8 mouse cellular contexts compared by ENCODE assay signal in genomic region chr11:117060706-117061337, GRCm38 (mm10). TPM values are rescaled to one million over a fixed set of nuclear protein-coding genes. Genes with fewer than 3 reads are reported as not detected.
A peak's percentile ranks its signal among the peaks of the same experiment; 100 is the strongest.
DNase-seq lines count a peak whose midpoint lies in the region; ATAC-seq and TF ChIP-seq lines count a peak whose summit lies in the region.

No protein-coding gene starts in this region.

- no peaks in the 10 kb centered on the region for H3K27me3 ChIP-seq in forebrain, embryonic 14.5 days (replicated peaks; ENCODE audit: control insufficient read depth, insufficient read depth, low read length)
- H3K27me3 ChIP-seq in liver, embryonic 14.5 days (ENCODE audit: control insufficient read depth, insufficient read depth, low read length) = no peaks in the 10 kb centered on the region
- no peaks in the 10 kb centered on the region for H3K27me3 ChIP-seq in neural tube, embryonic 14.5 days (ENCODE audit: control insufficient read depth, insufficient read depth, low read length)

- peak overlapping the region; percentile 50; the same call in 1 of the 2 replicates for H3K9ac ChIP-seq in forebrain, embryonic 14.5 days (ENCODE audit: low read length)
- peak overlapping the region; percentile 11; the same call in 1 of the 2 replicates for H3K9ac ChIP-seq in liver, embryonic 14.5 days (replicated peaks)
- H3K9ac ChIP-seq in neural tube, embryonic 14.5 days (replicated peaks; ENCODE audit: low read depth, low read length) = 0 out of 2 replicates have a peak overlapping the region, but pooled peaks have one; percentile 18

- no peak for ATAC-seq in forebrain, embryonic 14.5 days
- ATAC-seq in liver, embryonic 14.5 days (ENCODE audit: insufficient read depth) = peak; percentile 58
- ATAC-seq in neural tube, embryonic 14.5 days (ENCODE audit: low read depth) = no peak

- H3K4me2 ChIP-seq in forebrain, embryonic 14.5 days (ENCODE audit: low read length) = peak overlapping the region; percentile 40
- peak overlapping the region; percentile 69 for H3K4me2 ChIP-seq in liver, embryonic 14.5 days (ENCODE audit: low read depth)
- H3K4me2 ChIP-seq in neural tube, embryonic 14.5 days (ENCODE audit: low read depth, low read length) = 0 out of 2 replicates have a peak overlapping the region, but pooled peaks have one; percentile 19

- H3K9me3 ChIP-seq in forebrain, embryonic 14.5 days (replicated peaks; ENCODE audit: control insufficient read depth, low read length) = no peaks in the 10 kb centered on the region
- no peaks in the 10 kb centered on the region for H3K9me3 ChIP-seq in liver, embryonic 14.5 days (ENCODE audit: control insufficient read depth, low read length)
- no peaks in the 10 kb centered on the region for H3K9me3 ChIP-seq in neural tube, embryonic 14.5 days (ENCODE audit: control insufficient read depth, low read length)

- no peak for DNase-seq in layer of hippocampus, adult 2 months (ENCODE audit: low spot score in 2 of 2)
- DNase-seq in layer of hippocampus, adult 9-11 months = no peak
- peak; percentile 28 for DNase-seq in forebrain, embryonic 14.5 days (ENCODE audit: low spot score)
- no peak for DNase-seq in liver, embryonic 14.5 days (ENCODE audit: low read depth in 3 of 3, low spot score in 3 of 3)
- DNase-seq in urinary bladder, postnatal 4 days (ENCODE audit: low spot score in 2 of 2) = no peak
- DNase-seq in right cerebral cortex, adult 18-20 months = no peak
- DNase-seq in right cerebral cortex, postnatal 4 days = no peak

- peak overlapping the region; percentile 79 for H3K27ac ChIP-seq in layer of hippocampus, adult 2 months
- H3K27ac ChIP-seq in forebrain, embryonic 14.5 days (ENCODE audit: low read depth, low read length) = peak overlapping the region; percentile 88
- peak overlapping the region; percentile 33; the same call in 1 of the 2 replicates for H3K27ac ChIP-seq in liver, embryonic 14.5 days
- peak overlapping the region; percentile 78 for H3K27ac ChIP-seq in neural tube, embryonic 14.5 days (ENCODE audit: low read depth, low read length)

- no peak overlapping the region for H3K4me3 ChIP-seq in layer of hippocampus, adult 2 months
- H3K4me3 ChIP-seq in forebrain, embryonic 14.5 days (ENCODE audit: low read depth, low read length) = no peak overlapping the region
- peak overlapping the region; percentile 10 to 17; a peak in 3 of 4 replicates for H3K4me3 ChIP-seq in liver, embryonic 14.5 days (ENCODE audit: insufficient read depth in 1 of 2, low read depth in 2 of 2, low read length in 2 of 2)
- no peak overlapping the region for H3K4me3 ChIP-seq in neural tube, embryonic 14.5 days (ENCODE audit: low read depth, low read length)

- peak; percentile 39; the same call in 1 of the 2 replicates for TF ChIP-seq EP300 in liver, embryonic 14.5 days (IDR thresholded peaks at IDR 0.05; ENCODE audit: low read depth)

- H3K4me1 ChIP-seq in forebrain, embryonic 14.5 days (ENCODE audit: control insufficient read depth, insufficient read depth, low read length) = peaks cover 24% of the 10 kb centered on the region
- H3K4me1 ChIP-seq in liver, embryonic 14.5 days (replicated peaks; ENCODE audit: control insufficient read depth in 2 of 2, insufficient read depth in 2 of 2, low read length in 1 of 2) = peaks cover 5 to 16% of the 10 kb centered on the region in 2 experiments
- H3K4me1 ChIP-seq in neural tube, embryonic 14.5 days (ENCODE audit: control insufficient read depth, insufficient read depth, low read length) = peaks cover 11% of the 10 kb centered on the region

- WGBS in forebrain, embryonic 14.5 days = 24% methylated on average over 8 of the region's 9 CpGs
- WGBS in liver, embryonic 14.5 days (ENCODE audit: insufficient replicate concordance) = 27% methylated on average over 8 of the region's 9 CpGs
- 35% methylated on average over 9 of the region's 9 CpGs for WGBS in neural tube, embryonic 14.5 days

- no peak for TF ChIP-seq CTCF in layer of hippocampus, adult 2 months (conservative IDR thresholded peaks at IDR 0.05)
- no peak for TF ChIP-seq CTCF in liver, embryonic 14.5 days (IDR thresholded peaks at IDR 0.05; ENCODE audit: low read depth)

- no peaks in the 10 kb centered on the region for H3K36me3 ChIP-seq in forebrain, embryonic 14.5 days (ENCODE audit: control insufficient read depth, insufficient read depth, low read length)
- no peaks in the 10 kb centered on the region for H3K36me3 ChIP-seq in liver, embryonic 14.5 days (replicated peaks; ENCODE audit: control insufficient read depth, insufficient read depth, low read depth)
- H3K36me3 ChIP-seq in neural tube, embryonic 14.5 days (ENCODE audit: control insufficient read depth, insufficient read depth, low read length) = no peaks in the 10 kb centered on the region

RNA-seq across cellular contexts. Expression of gene Sec14l1, which starts 54.1 kb away (rescaled TPM):
- 100 to 1,000 TPM; 226 to 239 TPM for total RNA-seq in layer of hippocampus, adult 2 months (2021)
- 43.6 and 56.3 TPM in 2 replicates for polyA plus RNA-seq in forebrain, embryonic 14.5 days (2014; fragmentation: Nextera tagmentation; extraction: Ambion mirVana)
- polyA plus RNA-seq in liver, embryonic 14.5 days (2012; rRNA removed) = 12.3 and 13.0 TPM in 2 replicates
- 10.5 and 12.8 TPM in 2 replicates for polyA plus RNA-seq in liver, embryonic 14.5 days (2014; fragmentation: Nextera tagmentation; extraction: Ambion mirVana)
- 41.6 and 44.2 TPM in 2 replicates for polyA plus RNA-seq in neural tube, embryonic 14.5 days (2014; fragmentation: Nextera tagmentation; extraction: Ambion mirVana)

Comparison
In these comparisons a context has a peak if more than half of its experiments do, and no peak if none do; other contexts are left out.
1. H3K27ac ChIP-seq: peak in every context shown above with its lines; median percentile 88 in forebrain, embryonic 14.5 days; 79 in layer of hippocampus, adult 2 months; 78 in neural tube, embryonic 14.5 days; 33 in liver, embryonic 14.5 days.
2. H3K4me3 ChIP-seq: peak in liver, embryonic 14.5 days (2 of 2); none in layer of hippocampus, adult 2 months (single experiment), forebrain, embryonic 14.5 days (single experiment) and neural tube, embryonic 14.5 days (single experiment).
3. H3K4me2 ChIP-seq: peak in every context shown above with its lines; median percentile 69 in liver, embryonic 14.5 days; 40 in forebrain, embryonic 14.5 days; 19 in neural tube, embryonic 14.5 days.
4. Peak in every context shown above with its lines, with median percentiles within 50 percentile points of each other: H3K9ac ChIP-seq.